Mouse (Mus musculus): ENCODE measurements around the gene Klra2.
A peak's percentile ranks its signal among the peaks of the same experiment; 100 is the strongest.
"Not testable (repeated sequence)": the region's sequence is repeated elsewhere in the genome, so short reads cannot be mapped to it uniquely, and the experiment has no call there.

Klra2 gene

GRCm38 (mm10) chr6:131247206-131247605, at the start of gene Klra2:
Gene Klra2 (minus strand): TSS chr6:131247362.
- no peak for DNase-seq

DNA sequence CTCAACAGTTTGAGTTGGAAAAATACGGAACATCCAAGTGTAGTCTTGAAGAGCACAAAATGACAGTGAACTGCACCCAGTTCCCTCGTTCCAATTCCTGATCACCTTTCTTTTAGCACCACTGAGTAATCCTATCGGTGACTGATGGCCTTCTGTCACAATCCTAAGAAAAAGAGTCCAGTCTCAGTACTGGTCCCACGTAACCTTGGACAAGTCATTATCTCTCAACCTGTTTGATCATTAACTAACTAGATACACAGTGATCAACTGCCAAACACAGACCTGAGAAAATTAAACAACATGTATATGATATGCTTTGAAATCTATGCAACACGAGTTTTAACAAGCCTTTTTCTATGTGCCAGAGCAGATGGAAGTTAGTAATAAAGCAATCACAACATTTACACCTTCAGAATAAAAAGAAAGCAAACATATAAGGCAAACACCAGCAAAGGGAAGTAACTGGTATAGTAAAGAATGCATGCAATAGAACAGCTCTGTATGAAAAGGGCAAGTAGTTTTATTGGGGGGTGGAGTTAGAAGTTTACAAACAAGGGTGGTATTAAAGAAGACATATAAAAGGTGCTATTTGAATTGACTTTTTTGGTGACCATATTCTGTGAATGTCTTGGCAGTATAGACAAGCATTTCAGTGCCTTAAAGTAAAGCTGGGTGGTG, 47.4 kb upstream of the Klra2 start:
- DNase-seq: no peak

DNA sequence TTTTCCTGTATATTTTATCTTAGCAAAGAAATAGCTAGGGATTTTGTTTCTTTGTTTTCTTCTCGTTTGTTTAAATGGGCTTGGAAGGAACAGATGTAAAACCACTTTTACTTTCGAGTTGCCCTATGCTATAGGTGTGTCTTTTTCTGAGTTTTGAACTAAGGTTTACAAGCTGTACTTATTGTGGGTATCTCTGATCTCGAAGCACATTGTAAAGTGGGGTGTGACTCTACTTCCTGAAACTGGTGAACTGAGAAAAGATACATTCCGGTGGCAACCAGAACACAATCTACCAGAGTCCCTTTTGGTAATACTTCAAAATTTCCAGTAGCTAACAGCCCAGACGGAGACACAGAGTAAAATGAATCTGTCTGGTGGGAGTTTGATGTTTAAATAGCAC, 46.8 kb upstream of the Klra2 start:
- no peak for DNase-seq

- DNase-seq: peak; percentile 67 to 87
These were observed 46.0 kb upstream of the Klra2 start, which contains the start of gene Magohb for GRCm38 (mm10) chr6:131292991-131293788. Gene Magohb (minus strand): TSS chr6:131293244.

GRCm38 (mm10) chr6:131292276-131292990, 45.3 kb upstream of the Klra2 start:
- DNase-seq: no peak

GRCm38 (mm10) chr6:131290430-131290829, 43.3 kb upstream of the Klra2 start:
- DNase-seq: peak; percentile 8 to 21

GRCm38 (mm10) chr6:131278160-131278559, 31.0 kb upstream of the Klra2 start:
- DNase-seq: not testable (repeated sequence)

DNA sequence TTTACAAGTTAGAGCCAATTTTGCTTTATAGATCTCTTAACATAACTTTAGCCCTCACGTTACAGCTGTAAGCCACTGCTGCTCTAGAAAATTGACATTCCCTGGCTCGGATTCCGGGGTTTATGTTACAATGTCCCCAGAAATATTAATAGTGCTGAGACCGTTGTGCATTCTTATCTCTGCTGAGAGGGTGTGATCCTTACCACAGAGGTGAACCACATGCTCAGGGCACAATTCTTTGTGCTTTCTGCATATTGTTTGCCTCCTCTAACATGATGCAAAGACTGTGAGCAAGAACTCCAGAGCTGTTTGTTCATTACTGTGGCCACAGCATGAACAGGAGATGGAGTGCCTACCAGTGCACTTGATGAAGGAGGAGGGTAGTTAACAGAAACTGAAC, 29.5 kb upstream of the Klra2 start:
- no peak for DNase-seq

- DNase-seq: no peak
These were observed 25.1 kb upstream of the Klra2 start for GRCm38 (mm10) chr6:131272311-131272710.

DNA sequence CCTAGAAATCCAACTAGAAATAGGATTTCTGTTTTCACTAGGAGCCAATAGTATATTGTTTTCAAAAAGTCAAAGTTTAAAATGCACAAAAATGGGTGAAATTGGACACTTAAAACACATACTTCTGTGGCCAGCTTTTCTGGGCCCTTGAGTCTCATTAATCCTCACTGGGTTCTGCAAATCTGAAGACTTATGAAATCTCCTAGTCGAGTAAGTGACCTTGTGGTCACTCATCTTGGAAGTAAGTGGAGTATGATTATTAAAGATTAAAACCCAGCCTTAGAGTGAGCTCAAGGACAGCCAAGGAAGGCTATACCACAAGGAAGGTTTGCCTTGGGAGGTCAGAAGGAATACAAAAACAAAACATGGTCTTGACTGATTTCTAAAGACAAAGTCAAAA, 23.1 kb upstream of the Klra2 start:
- no peak for DNase-seq

- DNase-seq: no peak
These were observed 22.4 kb upstream of the Klra2 start for GRCm38 (mm10) chr6:131269599-131269998.

DNA sequence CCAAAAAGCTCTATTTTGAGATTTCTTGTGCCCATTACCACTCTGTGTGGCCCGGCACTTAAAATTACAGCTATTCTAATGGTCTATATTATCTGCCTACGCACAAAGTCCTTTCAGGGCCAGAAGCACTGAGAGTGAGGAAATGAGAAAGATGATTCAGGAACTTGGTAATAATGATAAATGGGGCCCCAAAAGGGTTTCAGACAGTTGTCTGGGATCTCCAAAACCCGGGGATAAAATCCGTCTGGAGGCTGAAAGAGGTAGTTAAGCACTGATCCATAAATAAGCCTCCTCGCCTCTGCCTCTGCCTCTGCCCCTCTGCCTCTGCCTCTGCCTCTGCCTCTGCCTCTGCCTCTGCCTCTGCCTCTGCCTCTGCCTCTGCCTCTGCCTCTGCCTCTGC, 17.0 kb upstream of the Klra2 start:
- no peak for DNase-seq

DNA sequence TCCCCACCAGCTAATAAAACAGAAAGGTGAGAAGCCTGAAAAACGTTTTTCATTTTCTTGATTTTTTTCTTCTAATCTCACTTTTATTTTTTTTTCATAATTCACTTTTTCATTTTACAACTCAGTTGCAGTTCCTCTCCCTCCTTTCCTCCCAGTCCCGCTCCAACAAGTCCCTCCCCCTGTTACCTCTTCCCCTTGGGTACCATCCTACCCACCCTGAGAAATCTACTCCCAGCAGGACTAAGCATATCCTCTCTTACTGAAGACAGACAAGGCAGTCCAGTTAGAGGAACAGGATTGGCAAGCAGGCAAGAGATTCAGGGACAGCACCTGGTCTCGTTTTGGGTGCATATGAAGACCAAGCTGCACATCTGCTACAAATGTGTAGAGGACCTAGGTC, 15.6 kb upstream of the Klra2 start:
- DNase-seq: no peak

DNA sequence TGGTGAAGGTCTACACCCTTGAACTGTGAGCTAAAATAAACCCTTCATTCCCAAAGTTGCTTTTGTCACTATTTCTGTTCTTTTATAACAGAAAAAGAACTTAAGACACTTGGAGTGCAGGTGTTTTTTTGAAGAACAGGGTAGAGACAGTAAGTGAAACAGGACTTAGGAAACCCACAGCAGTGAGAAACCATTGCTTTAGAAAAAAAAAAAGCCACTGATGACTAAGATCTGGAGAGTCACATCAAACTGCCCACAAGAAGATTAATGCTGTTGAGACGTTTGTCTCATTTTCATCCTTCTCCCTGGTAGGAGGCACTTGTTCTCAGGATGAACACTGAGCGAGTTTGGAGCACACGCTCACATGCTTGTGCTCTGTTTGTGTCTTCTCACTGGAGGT, 14.8 kb upstream of the Klra2 start:
- DNase-seq: no peak

DNA sequence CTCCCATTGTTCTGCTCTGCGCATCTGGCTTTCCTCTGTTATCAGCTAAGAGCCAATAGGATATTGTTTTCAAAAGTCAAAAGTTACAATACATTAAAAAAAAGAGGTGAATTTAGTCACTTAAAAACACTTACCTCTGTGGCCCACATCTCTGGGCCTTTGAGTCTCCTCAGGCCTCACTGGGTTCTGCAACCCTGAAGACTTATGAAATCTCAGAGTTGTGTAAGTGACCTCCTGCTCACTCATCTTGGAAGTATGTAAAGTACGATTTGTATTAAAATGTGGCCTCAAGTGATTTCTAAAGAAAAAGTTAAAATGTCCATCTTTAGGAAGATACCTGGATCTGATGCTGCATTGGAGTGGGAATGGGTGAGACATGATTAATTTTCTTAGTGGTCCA, 2.1 kb downstream of the Klra2 start:
- no peak for DNase-seq

Data from spleen, adult 18-20 months (tissue).